8 mouse cellular contexts compared by ENCODE assay signal in genomic region chr14:61137994-61138726, GRCm38 (mm10). TPM values are rescaled to one million over a fixed set of nuclear protein-coding genes. Genes with fewer than 3 reads are reported as not detected.
A peak's percentile ranks its signal among the peaks of the same experiment; 100 is the strongest.
DNase-seq lines count a peak whose midpoint lies in the region; ATAC-seq lines count a peak whose summit lies in the region.

Gene Sacs (plus strand): TSS chr14:61138457.

- H3K4me3 ChIP-seq in erythroblast, embryonic 14.5 days (replicated peaks), result peak within 1 kb of the TSS; percentile 29
- H3K4me3 ChIP-seq in forebrain, embryonic 13.5 days, result peak within 1 kb of the TSS; percentile 55
- peak within 1 kb of the TSS; percentile 43 for H3K4me3 ChIP-seq in neural tube, embryonic 11.5 days (ENCODE audit: low read depth, low read length)

- H3K27me3 ChIP-seq in erythroblast, embryonic 14.5 days (ENCODE audit: control insufficient read depth), result peaks cover 24% of the 10 kb centered on the region
- H3K27me3 ChIP-seq in forebrain, embryonic 13.5 days, result peaks cover 6% of the 10 kb centered on the region; the same call in 1 of the 2 replicates
- H3K27me3 ChIP-seq in neural tube, embryonic 11.5 days (ENCODE audit: control insufficient read depth, insufficient read depth, low read length), result peaks cover 4% of the 10 kb centered on the region; the same call in 1 of the 2 replicates

- peak; percentile 27 to 44 for DNase-seq in heart, postnatal 14 days
- peak; percentile 13 to 53 for DNase-seq in left cerebral cortex, postnatal 10 days (ENCODE audit: extremely low spot score in 1 of 2, low spot score in 2 of 2)
- peak; percentile 58 for DNase-seq in neural tube, embryonic 11.5 days (ENCODE audit: low spot score)
- DNase-seq in thymus, postnatal 36 days, result no peak

- peak within 1 kb of the TSS; percentile 70 for H3K4me2 ChIP-seq in forebrain, embryonic 13.5 days
- H3K4me2 ChIP-seq in neural tube, embryonic 11.5 days (ENCODE audit: low read depth), result peak within 1 kb of the TSS; percentile 69

- no peak within 1 kb of the TSS for H3K27ac ChIP-seq in forebrain, embryonic 13.5 days
- H3K27ac ChIP-seq in neural tube, embryonic 11.5 days (ENCODE audit: low read depth, low read length), result no peak within 1 kb of the TSS

- H3K4me1 ChIP-seq in erythroblast, embryonic 14.5 days (ENCODE audit: control insufficient read depth), result no peaks in the 10 kb centered on the region
- peaks cover 9% of the 10 kb centered on the region; the same call in 1 of the 2 replicates for H3K4me1 ChIP-seq in forebrain, embryonic 13.5 days
- H3K4me1 ChIP-seq in neural tube, embryonic 11.5 days (ENCODE audit: control insufficient read depth, insufficient read depth, low read length), result no peaks in the 10 kb centered on the region

- H3K9ac ChIP-seq in forebrain, embryonic 13.5 days, result peak within 1 kb of the TSS; percentile 81
- H3K9ac ChIP-seq in neural tube, embryonic 11.5 days (ENCODE audit: low read length), result peak within 1 kb of the TSS; percentile 69

- H3K36me3 ChIP-seq in erythroblast, embryonic 14.5 days (ENCODE audit: control insufficient read depth), result no peaks in the 10 kb centered on the region
- no peaks in the 10 kb centered on the region for H3K36me3 ChIP-seq in forebrain, embryonic 13.5 days (ENCODE audit: poor library complexity, severe bottlenecking)
- H3K36me3 ChIP-seq in neural tube, embryonic 11.5 days (ENCODE audit: control insufficient read depth, insufficient read depth, low read length), result no peaks in the 10 kb centered on the region

- WGBS in forebrain, embryonic 13.5 days, result 3% methylated on average over 23 of the region's 23 CpGs
- WGBS in neural tube, embryonic 11.5 days, result 4% methylated on average over 23 of the region's 23 CpGs

- no peak for ATAC-seq in erythroblast, adult 5-6 weeks (replicated peaks; ENCODE audit: low FRiP score, poor library complexity, severe bottlenecking)
- ATAC-seq in cerebellum, adult (ENCODE audit: insufficient number of reproducible peaks, low FRiP score, low TSS enrichment), result peak; percentile 72
- peak; percentile 90 for ATAC-seq in forebrain, embryonic 13.5 days
- ATAC-seq in neural tube, embryonic 11.5 days (ENCODE audit: insufficient read depth, low FRiP score, low TSS enrichment), result peak; percentile 67; the same call in 1 of the 2 replicates

- intact Hi-C loops in heart, postnatal 14 days (cut with DNase I), result loop anchor here (2.0 kb wide), 1 partner anchor 35 kb away; no protein-coding TSS in a partner anchor
- intact Hi-C loops in left cerebral cortex, postnatal 10 days (cut with DNase I), result loop anchor here (10.0 kb wide), 1 partner anchor 157 kb away; no protein-coding TSS in a partner anchor

- H3K9me3 ChIP-seq in erythroblast, embryonic 14.5 days (ENCODE audit: control insufficient read depth, low read length), result no peaks in the 10 kb centered on the region
- no peaks in the 10 kb centered on the region for H3K9me3 ChIP-seq in forebrain, embryonic 13.5 days (replicated peaks)
- no peaks in the 10 kb centered on the region for H3K9me3 ChIP-seq in neural tube, embryonic 11.5 days (ENCODE audit: control insufficient read depth, low read length)

RNA-seq across cellular contexts. Expression of gene Sacs, which starts in this region (rescaled TPM):
- 0.02 TPM in 2 replicates for polyA plus RNA-seq in erythroblast, embryonic 14.5 days (2012)
- 4.4 and 5.4 TPM in 2 replicates for total RNA-seq in erythroblast, adult 5-6 weeks (2015; ENCODE audit: low replicate concordance)
- 7.1 and 7.6 TPM in 2 replicates for total RNA-seq in erythroblast, adult 5-6 weeks (2017; ENCODE audit: low replicate concordance)
- polyA plus RNA-seq in forebrain, embryonic 13.5 days (2015; fragmentation: Nextera tagmentation; extraction: Ambion mirVana), result 6.5 and 7.4 TPM in 2 replicates
- 10 to 100 TPM; 33.0 to 33.6 TPM for total RNA-seq in heart, postnatal 14 days (2021)
- total RNA-seq in left cerebral cortex, postnatal 10 days (2021), result 10 to 100 TPM; 56.8 to 59.6 TPM
- polyA plus RNA-seq in neural tube, embryonic 11.5 days (2014; fragmentation: Nextera tagmentation; extraction: Ambion mirVana), result 5.3 and 6.2 TPM in 2 replicates

Comparison
In these comparisons a context has a peak if more than half of its experiments do, and no peak if none do; other contexts are left out.
1. DNase-seq: peak in heart, postnatal 14 days (2 of 2), left cerebral cortex, postnatal 10 days (2 of 2) and neural tube, embryonic 11.5 days (single experiment); none in thymus, postnatal 36 days (0 of 2).
2. Peak in every context shown above with its lines, with median percentiles within 50 percentile points of each other: H3K4me3 ChIP-seq.